Mouse (Mus musculus) B cell, adult 62 days (primary cell): ENCODE results near the gene Olfml2a. TPM values are rescaled to one million over a fixed set of nuclear protein-coding genes. Genes with fewer than 3 reads are reported as not detected.

Experiments
- total RNA-seq: library from RNA; stranded (reverse); gene quantifications from 4 replicates; pipeline ENCODE4 v1.2.4, GENCODE M21; 2023

Gene Olfml2a
- total RNA-seq = not detected in 4 replicates

GRCm38 (mm10) chr2:38931851-38932667, at the start of gene Olfml2a:
Gene Olfml2a (plus strand): TSS chr2:38931978.

GRCm38 (mm10) chr2:38927115-38927979, 4.4 kb upstream of the Olfml2a start, which contains the start of gene Nr6a1:
Gene Nr6a1 (minus strand): TSS chr2:38927688.

GRCm38 (mm10) chr2:38997386-38998374, 65.9 kb downstream of the Olfml2a start, which contains the start of gene Wdr38:
Gene Wdr38 (plus strand): TSS chr2:38997476.

DNA sequence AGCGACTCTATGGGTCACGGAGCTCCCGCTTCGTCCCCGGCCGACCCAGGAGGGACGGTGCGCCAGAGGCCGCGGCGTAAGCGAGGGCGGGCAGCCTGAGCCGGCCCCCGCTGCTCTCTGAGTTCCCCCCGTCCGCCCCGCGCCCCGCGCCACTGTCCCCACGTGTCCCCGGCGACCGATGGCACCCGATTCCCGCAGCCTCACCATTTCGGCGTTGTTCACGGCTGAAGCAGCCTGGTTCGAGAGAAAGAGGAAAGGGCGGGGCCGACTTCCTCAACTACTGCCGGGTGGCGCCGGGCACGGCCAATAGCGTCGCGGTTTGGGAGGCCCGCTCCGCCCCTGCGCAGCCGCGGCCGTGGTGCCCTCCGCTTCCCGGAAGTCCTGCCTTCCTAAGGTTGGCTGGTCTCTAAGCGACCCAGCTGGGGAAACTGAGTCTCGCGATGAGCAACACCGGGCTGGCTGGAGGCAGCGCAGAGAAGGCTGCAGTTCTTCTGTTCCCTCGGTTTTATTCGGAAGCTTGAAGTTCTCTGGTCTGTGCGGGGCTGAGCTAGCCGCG, 73.2 kb downstream of the Olfml2a start, which contains the start of gene Arpc5l:
Arpc5l (plus strand) TSS at position 469 of the 556 bp plus-strand sequence.

GRCm38 (mm10) chr2:39005574-39006079, 73.8 kb downstream of the Olfml2a start, which contains the start of gene Rpl35:
Gene Rpl35 (minus strand): TSS chr2:39005624.

Other genes with a start within 250 kb of the Olfml2a start
- gene Nr5a1, start 217.4 kb upstream of the Olfml2a start, total RNA-seq = not detected in 4 replicates
- 2.0 to 3.9 TPM (median 2.1 TPM) in 4 replicates for gene Nr6a1, start 4.3 kb upstream of the Olfml2a start, total RNA-seq
- gene Wdr38, start 65.5 kb downstream of the Olfml2a start, total RNA-seq = 0.21 to 0.97 TPM (median 0.53 TPM) in 4 replicates
- gene Arpc5l, start 73.4 kb downstream of the Olfml2a start, total RNA-seq = 168 to 177 TPM (median 172 TPM) in 4 replicates
- gene Rpl35, start 73.6 kb downstream of the Olfml2a start, total RNA-seq = 769 to 833 TPM (median 803 TPM) in 4 replicates
- 27.6 to 31.8 TPM (median 29.6 TPM) in 4 replicates for gene Golga1, start 133.6 kb downstream of the Olfml2a start, total RNA-seq